Mouse (Mus musculus): ENCODE results near the gene Trmt6.

Trmt6 gene

GRCm38 (mm10) chr2:132815608-132816314, at the start of gene Trmt6, which contains the start of gene Mcm8:
TSS of gene Trmt6 (minus strand) at chr2:132816055.
TSS of gene Mcm8 (plus strand) at chr2:132816141.
- peak; percentile 99 for DNase-seq (ENCODE audit: low read depth, low spot score)

GRCm38 (mm10) chr2:132863325-132863724, 47.5 kb upstream of the Trmt6 start:
- DNase-seq (ENCODE audit: low read depth, low spot score) = no peak

- no peak for DNase-seq (ENCODE audit: low read depth, low spot score)
These were observed 45.6 kb upstream of the Trmt6 start for GRCm38 (mm10) chr2:132861456-132861855.

GRCm38 (mm10) chr2:132860435-132860834, 44.6 kb upstream of the Trmt6 start:
- DNase-seq (ENCODE audit: low read depth, low spot score) = peak; percentile 71

GRCm38 (mm10) chr2:132856333-132856732, 40.5 kb upstream of the Trmt6 start:
- DNase-seq (ENCODE audit: low read depth, low spot score) = peak; percentile 36

- no peak for DNase-seq (ENCODE audit: low read depth, low spot score)
These were observed 37.2 kb upstream of the Trmt6 start for GRCm38 (mm10) chr2:132853051-132853450.

- no peak for DNase-seq (ENCODE audit: low read depth, low spot score)
These were observed 33.3 kb upstream of the Trmt6 start for GRCm38 (mm10) chr2:132849141-132849540.

GRCm38 (mm10) chr2:132848361-132848760, 32.5 kb upstream of the Trmt6 start:
- DNase-seq (ENCODE audit: low read depth, low spot score) = no peak

GRCm38 (mm10) chr2:132847581-132847980, 31.7 kb upstream of the Trmt6 start:
- peak; percentile 31 for DNase-seq (ENCODE audit: low read depth, low spot score)

GRCm38 (mm10) chr2:132846407-132847358, 30.8 kb upstream of the Trmt6 start, which contains the start of gene Crls1:
TSS of gene Crls1 (plus strand) at chr2:132846666.
- DNase-seq (ENCODE audit: low read depth, low spot score) = peak; percentile 94

- DNase-seq (ENCODE audit: low read depth, low spot score) = no peak
These were observed 25.2 kb upstream of the Trmt6 start for GRCm38 (mm10) chr2:132841071-132841470.

GRCm38 (mm10) chr2:132802976-132803375, 12.9 kb downstream of the Trmt6 start:
- no peak for DNase-seq (ENCODE audit: low read depth, low spot score)

GRCm38 (mm10) chr2:132794204-132794586, 21.7 kb downstream of the Trmt6 start:
- no peak for DNase-seq (ENCODE audit: low read depth, low spot score)

- DNase-seq (ENCODE audit: low read depth, low spot score) = no peak
These were observed 22.2 kb downstream of the Trmt6 start for GRCm38 (mm10) chr2:132793441-132794203.

GRCm38 (mm10) chr2:132784039-132784438, 31.8 kb downstream of the Trmt6 start:
- no peak for DNase-seq (ENCODE audit: low read depth, low spot score)

- DNase-seq (ENCODE audit: low read depth, low spot score) = peak; percentile 85
These were observed 34.3 kb downstream of the Trmt6 start for GRCm38 (mm10) chr2:132781439-132782068.

GRCm38 (mm10) chr2:132780978-132781377, 34.9 kb downstream of the Trmt6 start, which contains the start of gene Chgb:
TSS of gene Chgb (plus strand) at chr2:132781278.
- DNase-seq (ENCODE audit: low read depth, low spot score) = no peak

- DNase-seq (ENCODE audit: low read depth, low spot score) = peak; percentile 70
These were observed 45.0 kb downstream of the Trmt6 start for GRCm38 (mm10) chr2:132770822-132771221.

- no peak for DNase-seq (ENCODE audit: low read depth, low spot score)
These were observed 57.9 kb downstream of the Trmt6 start for GRCm38 (mm10) chr2:132757911-132758310.

All from 3T3-L1 (cell line).